Mouse (Mus musculus): ENCODE measurements around the gene Gse1. TPM values are rescaled to one million over a fixed set of nuclear protein-coding genes. Genes with fewer than 3 reads are reported as not detected.
"Not testable (repeated sequence)": the region's sequence is repeated elsewhere in the genome, so short reads cannot be mapped to it uniquely, and the experiment has no call there.

Gse1 gene
- polyA plus RNA-seq, 1 experiment: 14.8 TPM

DNA sequence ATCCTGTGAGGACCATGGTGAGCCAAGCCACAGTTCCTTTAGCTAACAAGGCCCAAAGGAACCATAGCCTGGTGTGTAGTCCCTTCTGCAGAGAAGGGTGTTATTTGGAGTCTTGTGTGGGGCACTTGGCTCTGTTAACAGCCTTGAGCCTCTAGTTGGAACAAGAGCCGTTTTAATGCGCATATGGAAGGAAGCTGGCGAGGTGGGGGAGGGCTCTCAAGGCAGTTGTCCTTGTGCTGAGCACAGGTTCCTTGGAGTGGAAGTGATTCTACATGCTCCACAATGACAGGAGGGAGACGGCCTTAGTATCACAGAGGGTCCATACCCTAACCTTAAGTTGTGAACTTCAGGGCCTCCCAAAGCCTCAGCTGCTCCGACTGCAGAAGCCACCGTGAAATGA lies 129.2 kb downstream of the Gse1 start:
- Histone ChIP-seq H3K4me1 (ENCODE audit: control insufficient read depth, insufficient read depth, low read length) (no peaks in the 10 kb centered on the region), H3K4me3 (ENCODE audit: insufficient read depth, low read depth, low read length) (no peak overlapping the region), H3K36me3 (ENCODE audit: control insufficient read depth, insufficient read depth, low read length) (no peaks in the 10 kb centered on the region), H3K27me3 (replicated peaks; ENCODE audit: control insufficient read depth, insufficient read depth, low read length) (no peaks in the 10 kb centered on the region), H3K27ac (ENCODE audit: insufficient read depth, low read depth, low read length) (no peak overlapping the region)
- TF ChIP-seq POLR2A (IDR thresholded peaks at IDR 0.05; ENCODE audit: low read depth, low read length) (no peak), CTCF (conservative IDR thresholded peaks at IDR 0.05; ENCODE audit: insufficient read depth, insufficient read length, low read depth, low read length) (no peak)
- no peak for DNase-seq
- 89% methylated on average over 6 of the region's 6 CpGs for WGBS

GRCm38 (mm10) chr8:120361301-120361700 lies 133.0 kb downstream of the Gse1 start:
- peaks cover 13% of the 10 kb centered on the region; the same call in 1 of the 2 replicates for H3K4me1 ChIP-seq (ENCODE audit: control insufficient read depth, insufficient read depth, low read length)
- H3K36me3 ChIP-seq (ENCODE audit: control insufficient read depth, insufficient read depth, low read length): no peaks in the 10 kb centered on the region
- DNase-seq: peak; percentile 80
- no peak overlapping the region for H3K27ac ChIP-seq (ENCODE audit: insufficient read depth, low read depth, low read length)
- 86% methylated on average over 8 of the region's 8 CpGs for WGBS
- H3K4me3 ChIP-seq (ENCODE audit: insufficient read depth, low read depth, low read length): no peak overlapping the region
- TF ChIP-seq POLR2A (IDR thresholded peaks at IDR 0.05; ENCODE audit: low read depth, low read length) (no peak), CTCF (conservative IDR thresholded peaks at IDR 0.05; ENCODE audit: insufficient read depth, insufficient read length, low read depth, low read length) (no peak)
- no peaks in the 10 kb centered on the region for H3K27me3 ChIP-seq (replicated peaks; ENCODE audit: control insufficient read depth, insufficient read depth, low read length)

- H3K36me3 ChIP-seq (ENCODE audit: control insufficient read depth, insufficient read depth, low read length): no peaks in the 10 kb centered on the region
- WGBS: 27% methylated on average over 10 of the region's 10 CpGs
- peak overlapping the region; percentile 54 for H3K27ac ChIP-seq (ENCODE audit: insufficient read depth, low read depth, low read length)
- no peak overlapping the region for H3K4me3 ChIP-seq (ENCODE audit: insufficient read depth, low read depth, low read length)
- no peak for TF ChIP-seq POLR2A (IDR thresholded peaks at IDR 0.05; ENCODE audit: low read depth, low read length)
- peak; percentile 79 for TF ChIP-seq CTCF (conservative IDR thresholded peaks at IDR 0.05; ENCODE audit: insufficient read depth, insufficient read length, low read depth, low read length)
- no peaks in the 10 kb centered on the region for H3K27me3 ChIP-seq (replicated peaks; ENCODE audit: control insufficient read depth, insufficient read depth, low read length)
- DNase-seq: peak; percentile 93
- H3K4me1 ChIP-seq (ENCODE audit: control insufficient read depth, insufficient read depth, low read length): peaks cover 16% of the 10 kb centered on the region
Observed at GRCm38 (mm10) chr8:120363552-120364071, 135.4 kb downstream of the Gse1 start.

DNA sequence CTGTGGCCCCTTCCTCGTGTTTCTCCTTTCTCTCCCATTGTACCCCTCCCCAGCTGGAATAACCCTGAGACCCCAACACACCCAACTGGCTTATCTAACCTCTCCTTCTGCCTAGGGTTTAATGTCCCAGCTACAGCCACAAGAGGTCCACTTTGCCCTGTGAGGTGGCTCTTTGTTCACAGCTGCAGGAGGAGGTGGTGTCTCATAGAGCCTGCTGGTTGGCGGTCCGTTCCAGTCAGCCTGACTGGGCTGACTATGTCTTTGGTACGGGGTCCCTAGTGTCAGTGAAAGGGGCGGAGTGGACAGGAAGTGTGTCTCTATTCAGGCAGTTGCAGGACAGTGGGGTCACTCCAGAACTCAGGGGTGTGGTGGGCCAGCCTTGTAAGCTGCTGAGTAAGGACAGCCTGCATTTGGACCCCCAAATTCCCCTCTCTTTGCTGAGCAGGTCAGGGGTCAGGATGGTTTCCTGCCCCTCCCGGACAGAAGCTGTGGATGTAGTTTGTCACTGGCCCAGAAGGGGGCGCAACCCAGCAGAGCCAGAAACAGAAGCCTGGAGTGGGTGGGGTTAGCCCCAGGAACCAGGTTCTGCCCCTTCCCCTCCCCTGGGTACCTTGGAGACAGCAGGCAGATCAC lies 136.0 kb downstream of the Gse1 start:
- peak; percentile 59 for TF ChIP-seq CTCF (conservative IDR thresholded peaks at IDR 0.05; ENCODE audit: insufficient read depth, insufficient read length, low read depth, low read length)
- no peak for TF ChIP-seq POLR2A (IDR thresholded peaks at IDR 0.05; ENCODE audit: low read depth, low read length)
- Histone ChIP-seq H3K27ac (ENCODE audit: insufficient read depth, low read depth, low read length) (peak overlapping the region; percentile 54), H3K36me3 (ENCODE audit: control insufficient read depth, insufficient read depth, low read length) (no peaks in the 10 kb centered on the region), H3K4me1 (ENCODE audit: control insufficient read depth, insufficient read depth, low read length) (peaks cover 20% of the 10 kb centered on the region), H3K4me3 (ENCODE audit: insufficient read depth, low read depth, low read length) (no peak overlapping the region), H3K27me3 (replicated peaks; ENCODE audit: control insufficient read depth, insufficient read depth, low read length) (no peaks in the 10 kb centered on the region)
- 38% methylated on average over 7 of the region's 7 CpGs for WGBS
- DNase-seq: peak; percentile 41

GRCm38 (mm10) chr8:120366840-120367239 lies 138.6 kb downstream of the Gse1 start:
- no peak overlapping the region for H3K4me3 ChIP-seq (ENCODE audit: insufficient read depth, low read depth, low read length)
- peak; percentile 63 for DNase-seq
- no peak overlapping the region for H3K27ac ChIP-seq (ENCODE audit: insufficient read depth, low read depth, low read length)
- H3K4me1 ChIP-seq (ENCODE audit: control insufficient read depth, insufficient read depth, low read length): peaks cover 23% of the 10 kb centered on the region
- H3K36me3 ChIP-seq (ENCODE audit: control insufficient read depth, insufficient read depth, low read length): no peaks in the 10 kb centered on the region
- WGBS: 66% methylated on average over 6 of the region's 6 CpGs
- TF ChIP-seq POLR2A (IDR thresholded peaks at IDR 0.05; ENCODE audit: low read depth, low read length): no peak
- TF ChIP-seq CTCF (conservative IDR thresholded peaks at IDR 0.05; ENCODE audit: insufficient read depth, insufficient read length, low read depth, low read length): no peak
- H3K27me3 ChIP-seq (replicated peaks; ENCODE audit: control insufficient read depth, insufficient read depth, low read length): no peaks in the 10 kb centered on the region

GRCm38 (mm10) chr8:120368191-120368590 lies 139.9 kb downstream of the Gse1 start:
- H3K27me3 ChIP-seq (replicated peaks; ENCODE audit: control insufficient read depth, insufficient read depth, low read length); DNase-seq; H3K36me3 ChIP-seq (ENCODE audit: control insufficient read depth, insufficient read depth, low read length); H3K4me3 ChIP-seq (ENCODE audit: insufficient read depth, low read depth, low read length); H3K27ac ChIP-seq (ENCODE audit: insufficient read depth, low read depth, low read length): not testable (repeated sequence)
- peaks cover 23% of the 10 kb centered on the region for H3K4me1 ChIP-seq (ENCODE audit: control insufficient read depth, insufficient read depth, low read length)
- 86% methylated on average over 1 of the region's 1 CpGs for WGBS

GRCm38 (mm10) chr8:120368814-120369649 lies 140.8 kb downstream of the Gse1 start:
- peak; percentile 97 for DNase-seq
- H3K4me1 ChIP-seq (ENCODE audit: control insufficient read depth, insufficient read depth, low read length): peaks cover 21% of the 10 kb centered on the region
- peak; percentile 55 for TF ChIP-seq CTCF (conservative IDR thresholded peaks at IDR 0.05; ENCODE audit: insufficient read depth, insufficient read length, low read depth, low read length)
- no peak for TF ChIP-seq POLR2A (IDR thresholded peaks at IDR 0.05; ENCODE audit: low read depth, low read length)
- H3K27ac ChIP-seq (ENCODE audit: insufficient read depth, low read depth, low read length): peak overlapping the region; percentile 34
- no peaks in the 10 kb centered on the region for H3K27me3 ChIP-seq (replicated peaks; ENCODE audit: control insufficient read depth, insufficient read depth, low read length)
- H3K36me3 ChIP-seq (ENCODE audit: control insufficient read depth, insufficient read depth, low read length): no peaks in the 10 kb centered on the region
- 18% methylated on average over 11 of the region's 11 CpGs for WGBS
- no peak overlapping the region for H3K4me3 ChIP-seq (ENCODE audit: insufficient read depth, low read depth, low read length)

All from kidney, adult 2 months (tissue).